Mouse (Mus musculus): ENCODE data around the gene Zc3h12a.
A peak's percentile ranks its signal among the peaks of the same experiment; 100 is the strongest.

Gene Zc3h12a

GRCm38 (mm10) chr4:125115081-125115480, 12.6 kb downstream of the Zc3h12a start:
- DNase-seq (ENCODE audit: low read depth, low spot score): no peak

GRCm38 (mm10) chr4:125114638-125115037, 13.0 kb downstream of the Zc3h12a start:
- peak; percentile 83 for DNase-seq (ENCODE audit: low read depth, low spot score)

GRCm38 (mm10) chr4:125105354-125105753, 22.3 kb downstream of the Zc3h12a start:
- no peak for DNase-seq (ENCODE audit: low read depth, low spot score)

- no peak for DNase-seq (ENCODE audit: low read depth, low spot score)
These were observed 26.3 kb downstream of the Zc3h12a start for GRCm38 (mm10) chr4:125101334-125101733.

GRCm38 (mm10) chr4:125099458-125099857, 28.2 kb downstream of the Zc3h12a start:
- peak; percentile 90 for DNase-seq (ENCODE audit: low read depth, low spot score)

- no peak for DNase-seq (ENCODE audit: low read depth, low spot score)
These were observed 30.2 kb downstream of the Zc3h12a start for GRCm38 (mm10) chr4:125097412-125097811.

- no peak for DNase-seq (ENCODE audit: low read depth, low spot score)
These were observed 31.6 kb downstream of the Zc3h12a start for GRCm38 (mm10) chr4:125096066-125096465.

- DNase-seq (ENCODE audit: low read depth, low spot score): no peak
These were observed 34.6 kb downstream of the Zc3h12a start for GRCm38 (mm10) chr4:125093031-125093430.

- peak; percentile 92 for DNase-seq (ENCODE audit: low read depth, low spot score)
These were observed 42.2 kb downstream of the Zc3h12a start for GRCm38 (mm10) chr4:125085346-125085841.

GRCm38 (mm10) chr4:125084403-125085345, 43.0 kb downstream of the Zc3h12a start, which contains the start of gene Meaf6:
Gene Meaf6, plus strand, starts transcription at chr4:125085134.
- DNase-seq (ENCODE audit: low read depth, low spot score): peak; percentile 76

GRCm38 (mm10) chr4:125078698-125079097, 48.9 kb downstream of the Zc3h12a start:
- DNase-seq (ENCODE audit: low read depth, low spot score): no peak

- no peak for DNase-seq (ENCODE audit: low read depth, low spot score)
These were observed 49.9 kb downstream of the Zc3h12a start for GRCm38 (mm10) chr4:125077700-125078099.
